Mouse (Mus musculus) bone marrow macrophage, adult 2 months (primary cell): ENCODE measurements at regions not wholly inside any gene's neighbourhood (a gene's known extent, or its start where the extent isn't known, plus 50 kb on each side); places are given as distances from the start of the nearest gene placed in this dataset.

Source experiments
- H3K27ac ChIP-seq: 2 replicates; pipeline ENCODE4 v1.5.1; 2012; ENCODE audit warnings: low read depth, low read length; ENCODE audit not compliant: insufficient read depth
- H3K4me1 ChIP-seq: 2 replicates; pipeline ENCODE4 v1.6.1; 2012; ENCODE audit warnings: low read length; ENCODE audit not compliant: control insufficient read depth, insufficient read depth
- H3K4me3 ChIP-seq: 2 replicates; pipeline ENCODE4 v1.5.1; 2012; ENCODE audit warnings: mild to moderate bottlenecking, low read length, moderate library complexity; ENCODE audit not compliant: insufficient read depth
- CTCF ChIP-seq: IDR thresholded peaks from 2 replicates; pipeline ENCODE4 v1.5.1; 2012; ENCODE audit warnings: low read depth, mild to moderate bottlenecking, low read length, moderate library complexity
- POLR2A ChIP-seq: IDR thresholded peaks from 2 replicates; pipeline ENCODE4 v1.6.1; 2012; ENCODE audit warnings: mild to moderate bottlenecking, low read depth, low read length, borderline replicate concordance

GRCm38 (mm10) chr13:28500697-28501096, 243.4 kb downstream of the Gm11361 start:
- H3K27ac ChIP-seq, result no peak overlapping the region
- H3K4me1 ChIP-seq, result no peaks in the 10 kb centered on the region
- H3K4me3 ChIP-seq, result no peak overlapping the region
- no peak for TF ChIP-seq POLR2A

GRCm38 (mm10) chr13:28497483-28497882, 240.2 kb downstream of the Gm11361 start:
- H3K27ac ChIP-seq, result no peak overlapping the region
- no peak overlapping the region for H3K4me3 ChIP-seq
- TF ChIP-seq CTCF (no peak), POLR2A (no peak)
- H3K4me1 ChIP-seq, result no peaks in the 10 kb centered on the region

DNA sequence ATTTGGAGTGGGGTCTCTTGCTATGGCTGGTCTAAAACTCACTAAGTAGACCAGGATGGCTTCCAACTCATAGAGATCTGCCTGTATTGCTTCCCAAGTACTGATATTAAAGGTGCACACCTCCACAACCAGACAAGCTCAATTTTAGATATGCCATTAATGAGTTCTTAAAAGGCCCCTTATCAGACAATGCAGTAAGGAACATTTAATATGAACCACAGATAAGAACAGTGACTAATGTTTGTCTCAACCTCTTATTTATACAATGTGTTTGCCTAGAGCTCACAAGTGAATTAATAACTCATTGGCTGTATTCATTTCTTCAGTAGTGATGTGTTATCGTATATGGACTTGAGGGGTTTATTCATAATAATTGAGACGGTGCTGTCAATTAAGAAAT, 234.7 kb downstream of the Gm11361 start:
- Histone ChIP-seq H3K4me3 (no peak overlapping the region), H3K4me1 (no peaks in the 10 kb centered on the region), H3K27ac (no peak overlapping the region)
- TF ChIP-seq CTCF (no peak), POLR2A (no peak)

DNA sequence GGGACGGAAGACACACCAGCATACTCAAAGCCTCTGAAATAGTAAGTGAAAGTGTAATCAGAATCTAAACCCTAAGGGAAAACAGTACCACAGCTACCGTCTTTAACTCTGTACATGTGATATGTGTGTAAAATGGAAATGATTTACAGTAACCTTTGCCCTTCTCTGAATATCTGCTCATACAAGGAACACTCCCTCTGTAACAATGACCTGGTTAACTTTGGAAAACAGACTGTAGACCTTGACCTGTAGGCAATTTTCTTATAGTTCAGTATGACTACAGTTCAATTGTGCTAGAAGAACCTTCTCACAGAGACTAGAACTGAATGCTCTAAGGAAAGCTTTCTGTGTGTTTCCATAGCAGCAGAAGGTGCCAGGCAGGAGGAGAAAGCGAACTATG, 226.4 kb downstream of the Gm11361 start:
- no peak overlapping the region for H3K27ac ChIP-seq
- no peaks in the 10 kb centered on the region for H3K4me1 ChIP-seq
- TF ChIP-seq CTCF (no peak), POLR2A (no peak)
- H3K4me3 ChIP-seq, result no peak overlapping the region

- H3K27ac ChIP-seq, result no peak overlapping the region
- no peak overlapping the region for H3K4me3 ChIP-seq
- H3K4me1 ChIP-seq, result no peaks in the 10 kb centered on the region
- no peak for TF ChIP-seq POLR2A
- TF ChIP-seq CTCF, result no peak
Measured at GRCm38 (mm10) chr13:28481224-28481965, 224.1 kb downstream of the Gm11361 start.

DNA sequence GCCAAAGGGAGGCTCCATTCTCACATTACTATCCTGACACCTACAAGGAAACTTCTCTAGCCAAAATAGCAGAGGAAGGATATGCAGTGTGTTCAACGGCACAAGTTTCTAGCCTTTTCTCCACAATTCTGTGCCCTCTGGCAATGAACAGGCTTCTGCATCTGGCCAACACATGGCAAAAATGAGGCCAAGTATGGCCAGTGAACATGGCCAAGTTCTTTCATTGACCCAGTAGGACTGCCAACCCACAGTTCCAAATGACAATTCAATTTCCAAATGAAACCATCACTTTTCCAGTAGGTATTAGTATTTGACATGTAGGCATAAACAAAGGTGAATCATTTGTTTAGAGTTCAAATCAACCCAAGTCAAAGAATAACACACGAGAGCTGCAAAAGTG, 208.8 kb downstream of the Gm11361 start:
- TF ChIP-seq CTCF, result no peak
- TF ChIP-seq POLR2A, result no peak
- Histone ChIP-seq H3K27ac (no peak overlapping the region), H3K4me1 (no peaks in the 10 kb centered on the region), H3K4me3 (no peak overlapping the region)

DNA sequence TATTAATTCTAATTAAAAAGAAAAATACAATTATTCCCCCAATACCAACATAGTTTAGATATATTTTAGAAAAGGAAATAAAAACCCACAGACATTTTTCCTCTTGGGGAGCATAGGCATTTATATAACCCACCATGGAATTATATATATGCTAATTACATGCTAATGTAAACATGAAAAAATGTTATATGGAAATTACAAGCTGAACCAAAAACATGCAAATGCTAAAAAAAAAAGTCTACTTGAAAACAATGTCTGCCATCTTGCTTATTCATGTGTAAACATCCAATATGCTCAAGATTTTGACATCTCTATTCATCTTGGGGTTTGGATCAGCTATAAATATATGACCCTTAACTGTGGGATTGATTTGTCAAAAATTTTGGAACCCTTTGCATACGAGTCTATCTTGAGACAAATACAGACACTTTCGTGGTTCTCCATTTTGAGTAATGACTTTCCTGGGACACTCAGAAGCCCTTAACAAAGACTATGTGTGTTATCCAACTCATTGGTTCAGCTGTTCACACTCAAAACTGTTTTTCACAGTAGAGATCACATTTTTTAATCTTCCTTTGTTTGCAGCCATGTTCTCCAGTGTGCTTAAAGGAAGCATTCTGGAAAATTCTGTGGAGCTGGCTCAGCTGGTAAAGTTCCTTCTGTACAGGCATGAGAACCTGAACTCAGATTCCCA, 208.0 kb downstream of the Gm11361 start:
- TF ChIP-seq POLR2A (no peak), CTCF (no peak)
- no peaks in the 10 kb centered on the region for H3K4me1 ChIP-seq
- no peak overlapping the region for H3K27ac ChIP-seq
- no peak overlapping the region for H3K4me3 ChIP-seq

DNA sequence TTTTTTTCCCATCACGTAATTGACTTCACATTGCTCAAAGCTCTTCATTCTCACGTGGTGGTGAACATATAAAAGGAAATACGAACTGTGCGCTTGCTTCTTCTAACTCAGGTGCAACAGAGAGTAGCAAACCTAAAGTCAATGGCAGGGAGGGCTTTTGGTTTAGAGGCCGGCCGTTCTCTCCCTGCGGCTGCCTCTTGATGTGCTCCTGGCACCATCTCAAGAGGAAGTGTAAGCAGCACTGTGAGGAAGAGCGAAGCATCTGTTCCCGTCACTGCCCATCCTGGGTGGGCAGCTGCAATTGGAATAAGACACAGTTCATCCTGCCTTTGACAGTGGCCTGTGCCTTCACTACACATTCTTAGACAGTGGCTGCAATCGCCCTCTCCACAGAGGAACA, 204.0 kb downstream of the Gm11361 start:
- TF ChIP-seq CTCF (no peak), POLR2A (no peak)
- no peak overlapping the region for H3K27ac ChIP-seq
- peaks cover 3% of the 10 kb centered on the region; the same call in 1 of the 2 replicates for H3K4me1 ChIP-seq
- no peak overlapping the region for H3K4me3 ChIP-seq

GRCm38 (mm10) chr13:28457403-28457802, 200.1 kb downstream of the Gm11361 start:
- no peak overlapping the region for H3K27ac ChIP-seq
- TF ChIP-seq CTCF, result no peak
- TF ChIP-seq POLR2A, result no peak
- no peak overlapping the region for H3K4me3 ChIP-seq
- H3K4me1 ChIP-seq, result peaks cover 3% of the 10 kb centered on the region; the same call in 1 of the 2 replicates

- H3K27ac ChIP-seq, result no peak overlapping the region
- TF ChIP-seq CTCF, result no peak
- no peak for TF ChIP-seq POLR2A
- peaks cover 3% of the 10 kb centered on the region; the same call in 1 of the 2 replicates for H3K4me1 ChIP-seq
- H3K4me3 ChIP-seq, result no peak overlapping the region
Measured at GRCm38 (mm10) chr13:28455878-28456277, 198.6 kb downstream of the Gm11361 start.

GRCm38 (mm10) chr13:28455016-28455415, 197.7 kb downstream of the Gm11361 start:
- Histone ChIP-seq H3K27ac (no peak overlapping the region), H3K4me1 (peaks cover 3% of the 10 kb centered on the region; the same call in 1 of the 2 replicates), H3K4me3 (no peak overlapping the region)
- TF ChIP-seq CTCF, result no peak
